Mouse (Mus musculus) monocyte, adult 5-6 weeks (primary cell): ENCODE data around the gene Dbndd2. TPM values are rescaled to one million over a fixed set of nuclear protein-coding genes. Genes with fewer than 3 reads are reported as not detected.

Source experiments
- ATAC-seq: fragments of 153-309, 156-312 bp; replicated peaks from 2 replicates; pipeline ENCODE4 v1.8.0; 2017; ENCODE audit warnings: mild to moderate bottlenecking; ENCODE audit not compliant: low TSS enrichment, insufficient number of reproducible peaks, severe bottlenecking, poor library complexity, low FRiP score
- total RNA-seq: library from RNA; stranded (forward); fragments of 200-1000, 200-491, 200-594 nt; gene quantifications from 3 replicates; pipeline ENCODE4 v1.2.3, GENCODE M21; 2017

Dbndd2 gene
- 3.1 to 12.6 TPM (median 7.4 TPM) in 3 replicates for total RNA-seq

- ATAC-seq = 0 out of 2 replicates have a peak, but pooled peaks have one; percentile 17
Observed at GRCm38 (mm10) chr2:164485681-164486257, at the start of gene Dbndd2. Dbndd2 (plus strand) TSS chr2:164486106.

- ATAC-seq = no peak
Observed at GRCm38 (mm10) chr2:164436215-164436913, 49.5 kb upstream of the Dbndd2 start.

GRCm38 (mm10) chr2:164436961-164437360 is 48.9 kb upstream of the Dbndd2 start:
- ATAC-seq = no peak

- ATAC-seq = no peak
Observed at GRCm38 (mm10) chr2:164437710-164438109, 48.2 kb upstream of the Dbndd2 start.

GRCm38 (mm10) chr2:164438257-164438656 is 47.6 kb upstream of the Dbndd2 start:
- no peak for ATAC-seq

DNA sequence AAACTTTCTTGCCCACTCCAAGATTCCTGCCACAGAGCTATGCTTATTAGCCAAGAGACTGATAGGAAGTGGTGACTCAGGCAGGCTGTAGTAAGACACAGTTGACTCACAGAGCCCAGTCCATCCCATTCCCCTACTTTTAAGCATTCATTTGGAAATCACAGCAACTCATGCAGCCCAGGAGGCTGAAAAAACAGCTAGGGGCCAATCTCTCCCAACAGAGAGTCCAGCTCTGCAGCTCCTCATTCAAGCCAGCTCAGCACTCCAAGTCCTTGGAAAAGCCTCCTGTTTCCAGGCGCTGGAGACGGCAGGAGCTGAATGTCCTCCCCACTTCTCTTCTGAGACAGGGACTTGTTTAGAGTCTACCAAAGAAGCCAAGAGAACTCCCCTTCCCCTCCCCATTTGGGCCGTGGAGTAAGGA is 46.9 kb upstream of the Dbndd2 start:
- no peak for ATAC-seq

DNA sequence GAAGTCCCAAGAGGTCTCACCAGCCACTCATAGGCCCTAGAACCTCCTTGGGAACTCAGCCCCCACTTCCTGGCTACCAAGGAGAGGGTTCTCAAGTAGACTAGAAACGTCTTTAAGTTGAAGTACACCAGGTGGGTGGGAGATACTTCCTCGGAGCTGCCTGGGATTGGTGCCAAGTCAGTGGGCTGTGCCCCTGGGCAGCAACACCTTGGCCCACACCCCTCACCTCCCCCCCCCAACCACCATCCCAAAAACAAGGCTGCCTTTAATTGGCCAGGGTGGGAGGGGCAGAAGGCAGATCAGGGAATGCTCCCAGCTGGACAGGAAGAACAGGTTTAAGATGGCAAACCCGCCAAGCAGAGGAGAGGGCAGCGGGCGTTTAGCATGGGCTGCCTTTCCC is 45.6 kb upstream of the Dbndd2 start:
- no peak for ATAC-seq

DNA sequence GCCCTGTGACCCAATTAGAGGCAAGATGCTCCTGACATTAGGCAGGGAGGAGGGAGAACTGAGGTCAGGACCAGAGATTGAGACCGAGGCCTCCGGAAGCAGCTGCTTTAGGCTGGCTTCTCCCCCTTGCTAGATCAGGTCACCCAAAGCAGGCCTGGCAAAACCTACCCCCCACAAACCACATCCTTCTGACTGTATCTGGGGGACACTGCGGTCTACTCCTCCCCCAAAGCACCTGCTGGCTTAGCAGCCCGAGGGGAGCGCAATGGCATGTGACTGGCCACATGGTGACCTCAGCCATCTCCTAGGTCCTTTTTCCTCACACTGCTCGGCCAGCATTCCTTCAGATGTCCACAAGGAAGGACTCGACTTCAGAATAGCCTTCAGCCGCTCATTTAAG is 44.8 kb upstream of the Dbndd2 start:
- ATAC-seq = peak; percentile 71; the same call in 1 of the 2 replicates

DNA sequence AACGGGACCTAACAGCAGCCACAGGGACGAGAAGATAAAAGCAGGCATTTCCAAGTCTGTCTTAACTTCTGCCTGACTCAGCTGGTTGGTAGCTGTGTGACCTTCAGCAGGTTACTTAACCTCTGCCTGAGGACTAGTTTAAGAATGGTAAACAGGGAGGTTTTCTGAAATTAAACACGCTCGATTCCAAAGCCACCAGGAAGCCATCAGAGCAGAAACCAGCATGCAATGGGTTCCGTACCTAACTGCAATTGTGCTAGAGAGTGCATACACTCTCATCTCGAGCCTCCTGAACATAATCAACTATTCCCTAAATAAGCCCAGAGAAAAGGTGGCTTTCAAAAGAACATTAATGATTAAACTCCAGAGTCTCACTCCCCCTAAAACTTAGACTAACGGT is 44.2 kb upstream of the Dbndd2 start:
- no peak for ATAC-seq

DNA sequence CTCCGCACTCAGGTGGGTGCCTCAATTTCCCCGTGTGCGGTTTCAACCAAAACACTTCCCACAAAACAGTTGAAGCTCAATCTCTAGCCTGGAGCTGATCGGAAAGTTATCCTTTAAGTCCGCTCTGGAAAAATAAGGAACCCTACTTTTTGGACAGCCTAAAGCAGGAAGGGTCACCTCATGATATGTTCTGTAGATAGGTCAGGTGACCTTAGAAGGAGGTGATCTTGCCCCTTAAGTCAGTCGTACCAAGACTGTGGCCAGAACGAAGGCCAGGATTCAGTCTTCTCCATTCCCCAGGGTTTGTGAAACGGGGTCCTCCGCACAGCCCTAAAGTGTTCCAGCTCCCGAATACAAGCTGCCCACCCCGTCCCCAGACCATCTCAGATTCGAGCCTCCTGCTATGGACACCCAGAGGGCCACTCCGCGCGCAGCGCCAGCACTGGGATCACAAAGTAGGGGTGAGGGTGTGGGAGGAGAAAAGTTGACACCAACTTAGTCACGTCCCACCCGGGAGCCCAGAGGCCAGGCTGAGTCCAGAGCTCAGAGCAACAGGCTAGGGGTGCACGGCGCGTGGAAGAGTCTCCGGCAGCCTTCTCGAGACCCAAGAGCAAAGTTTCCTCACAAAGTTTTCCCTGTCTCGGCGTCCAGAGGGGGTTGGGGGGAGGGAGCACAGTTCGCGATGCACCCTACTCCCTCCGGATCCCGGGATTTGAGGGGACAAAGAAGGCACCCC is 43.4 kb upstream of the Dbndd2 start:
- no peak for ATAC-seq

- 0 out of 2 replicates have a peak, but pooled peaks have one; percentile 32 for ATAC-seq
Observed at GRCm38 (mm10) chr2:164443051-164443437, 42.9 kb upstream of the Dbndd2 start.

DNA sequence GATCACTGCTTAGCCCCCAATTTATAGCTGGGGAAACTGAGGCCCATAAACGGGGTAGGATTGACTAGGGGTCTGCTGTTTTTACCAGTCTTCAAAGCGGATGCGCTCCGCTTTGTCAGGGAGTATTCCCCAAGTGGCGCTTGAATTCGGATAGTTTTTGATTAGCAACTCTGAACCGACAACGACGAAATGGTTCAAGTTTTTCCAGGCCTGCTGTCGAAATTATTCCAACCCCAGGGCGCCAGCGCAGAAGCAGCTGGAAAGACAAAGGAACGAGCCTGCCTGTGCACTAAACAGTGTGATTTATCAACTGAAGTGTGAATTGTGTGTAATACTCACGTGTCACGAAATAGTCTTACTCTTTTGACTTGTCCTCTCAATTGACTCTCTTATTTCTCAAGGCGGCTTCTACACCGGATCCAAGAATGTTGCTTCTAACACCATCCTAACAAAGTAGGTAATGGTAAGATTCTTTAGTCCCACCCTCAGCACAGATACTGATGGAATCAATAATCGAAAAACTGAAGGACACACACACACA is 42.4 kb upstream of the Dbndd2 start, which contains the start of gene Sdc4:
TSS of gene Sdc4 (minus strand) at position 428 of the 541 bp plus-strand sequence.
- ATAC-seq = no peak

DNA sequence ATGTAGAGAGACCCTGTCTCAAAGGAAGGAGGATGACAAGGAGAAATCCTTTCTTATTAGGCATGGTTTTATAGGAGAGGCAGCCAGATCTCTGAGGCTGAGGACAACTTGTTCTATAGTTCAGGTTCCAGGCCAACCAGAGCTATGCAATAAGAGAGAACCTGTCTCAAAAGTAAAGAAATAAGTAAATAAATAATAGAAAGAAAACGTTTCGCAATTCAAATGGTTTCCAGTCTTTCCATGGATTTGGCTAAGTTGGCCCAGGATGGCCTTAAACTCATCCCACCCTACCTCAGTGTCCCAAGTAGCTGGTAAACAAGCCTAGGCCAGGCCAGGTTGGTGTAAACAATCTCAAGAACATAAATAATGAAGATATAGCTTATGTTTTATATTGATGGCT is 41.2 kb upstream of the Dbndd2 start:
- ATAC-seq = no peak

GRCm38 (mm10) chr2:164445399-164446085 is 40.4 kb upstream of the Dbndd2 start:
- no peak for ATAC-seq

- no peak for ATAC-seq
Observed at GRCm38 (mm10) chr2:164446086-164446469, 39.8 kb upstream of the Dbndd2 start.

- no peak for ATAC-seq
Observed at GRCm38 (mm10) chr2:164448140-164448539, 37.8 kb upstream of the Dbndd2 start.

GRCm38 (mm10) chr2:164448921-164449320 is 37.0 kb upstream of the Dbndd2 start:
- ATAC-seq = no peak

DNA sequence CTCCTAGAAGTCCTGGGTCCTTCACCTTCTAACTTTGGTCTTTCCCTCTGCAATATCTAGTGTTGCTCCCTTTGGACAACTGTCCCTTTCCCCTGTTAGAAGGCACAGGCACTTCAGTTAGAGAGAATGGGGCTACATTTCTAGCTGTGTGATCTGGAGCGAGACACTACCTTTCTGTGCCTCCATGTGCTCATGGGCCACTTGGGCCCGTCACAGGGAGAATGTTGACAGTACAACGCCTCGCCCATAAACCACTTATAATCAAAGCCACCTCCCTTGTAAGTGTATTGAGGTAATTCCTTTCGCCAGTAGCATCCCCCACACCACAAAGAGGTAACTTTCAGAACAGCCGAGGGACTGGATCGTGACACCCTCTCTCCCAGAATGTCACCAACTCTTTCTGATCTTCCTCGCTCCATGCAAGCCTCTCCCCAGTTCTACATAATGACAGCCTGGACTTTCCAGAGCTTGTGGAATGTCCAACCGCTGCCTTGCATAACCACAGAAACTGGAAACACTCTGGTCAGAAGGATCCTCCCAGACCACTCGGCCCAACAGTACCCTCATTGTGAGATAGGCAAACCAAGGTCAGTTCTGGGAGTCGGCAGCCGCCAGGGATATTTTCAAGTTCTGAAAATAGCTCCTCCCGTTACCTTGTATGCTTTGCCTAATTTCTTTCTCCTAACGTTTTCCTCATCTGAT is 36.4 kb upstream of the Dbndd2 start:
- no peak for ATAC-seq
